Mouse (Mus musculus) liver, embryonic 15.5 days (tissue): ENCODE measurements around the gene Fam78a. TPM values are rescaled to one million over a fixed set of nuclear protein-coding genes. Genes with fewer than 3 reads are reported as not detected.

ENCODE experiments used
- ATAC-seq: fragments of 200-750 bp; cut with Nextera tagmentation; 2 replicates; pipeline ENCODE4 v1.8.0; 2017; ENCODE audit warnings: moderate number of reproducible peaks, mild to moderate bottlenecking, moderate library complexity; ENCODE audit not compliant: insufficient read depth
- H3K27ac ChIP-seq: fragments of 300-500 bp; sonication (generic); replicated peaks from 2 replicates; pipeline ENCODE4 v1.5.1; 2015; ENCODE audit warnings: mild to moderate bottlenecking, inconsistent platforms
- H3K27me3 ChIP-seq: fragments of 300-500 bp; sonication (generic); 2 replicates; pipeline ENCODE4 v1.6.1; 2015; ENCODE audit warnings: mild to moderate bottlenecking, inconsistent platforms
- H3K36me3 ChIP-seq: fragments of 300-500 bp; sonication (generic); replicated peaks from 2 replicates; pipeline ENCODE4 v1.6.1; 2015; ENCODE audit warnings: moderate library complexity, mild to moderate bottlenecking, inconsistent platforms
- H3K4me1 ChIP-seq: fragments of 300-500 bp; sonication (generic); replicated peaks from 2 replicates; pipeline ENCODE4 v1.6.1; 2015; ENCODE audit warnings: inconsistent platforms
- H3K4me2 ChIP-seq: fragments of 300-500 bp; sonication (generic); 2 replicates; pipeline ENCODE4 v1.6.1; 2015; ENCODE audit warnings: moderate library complexity, mild to moderate bottlenecking, inconsistent platforms
- H3K4me3 ChIP-seq: fragments of 300-500 bp; sonication (generic); replicated peaks from 2 replicates; pipeline ENCODE4 v1.5.1; 2015; ENCODE audit warnings: mild to moderate bottlenecking, inconsistent platforms
- H3K9ac ChIP-seq: fragments of 300-500 bp; sonication (generic); 2 replicates; pipeline ENCODE4 v1.6.1; 2015; ENCODE audit warnings: moderate library complexity, mild to moderate bottlenecking, inconsistent platforms
- H3K9me3 ChIP-seq: fragments of 300-500 bp; sonication (generic); replicated peaks from 2 replicates; pipeline ENCODE4 v1.6.1; 2016; ENCODE audit warnings: inconsistent platforms
- WGBS: fragments of 180-500 bp; shearing (Covaris S2); methylation state at CpG from one replicate; pipeline ENCODE4 v1.1.7; 2015; ENCODE audit warnings: mixed read lengths; ENCODE audit not compliant: insufficient replicate concordance; 5-methylcytosine and 5-hydroxymethylcytosine counted together
- polyA plus RNA-seq: library from polyadenylated mRNA; unstranded; fragments of >200 nt; fragmentation: Nextera tagmentation; extraction: Ambion mirVana; gene quantifications from 2 replicates; pipeline ENCODE4 v1.2.1, GENCODE M21; 2015

The Fam78a gene
- polyA plus RNA-seq, 1 experiment from 2014 or later: 11.4 TPM

DNA sequence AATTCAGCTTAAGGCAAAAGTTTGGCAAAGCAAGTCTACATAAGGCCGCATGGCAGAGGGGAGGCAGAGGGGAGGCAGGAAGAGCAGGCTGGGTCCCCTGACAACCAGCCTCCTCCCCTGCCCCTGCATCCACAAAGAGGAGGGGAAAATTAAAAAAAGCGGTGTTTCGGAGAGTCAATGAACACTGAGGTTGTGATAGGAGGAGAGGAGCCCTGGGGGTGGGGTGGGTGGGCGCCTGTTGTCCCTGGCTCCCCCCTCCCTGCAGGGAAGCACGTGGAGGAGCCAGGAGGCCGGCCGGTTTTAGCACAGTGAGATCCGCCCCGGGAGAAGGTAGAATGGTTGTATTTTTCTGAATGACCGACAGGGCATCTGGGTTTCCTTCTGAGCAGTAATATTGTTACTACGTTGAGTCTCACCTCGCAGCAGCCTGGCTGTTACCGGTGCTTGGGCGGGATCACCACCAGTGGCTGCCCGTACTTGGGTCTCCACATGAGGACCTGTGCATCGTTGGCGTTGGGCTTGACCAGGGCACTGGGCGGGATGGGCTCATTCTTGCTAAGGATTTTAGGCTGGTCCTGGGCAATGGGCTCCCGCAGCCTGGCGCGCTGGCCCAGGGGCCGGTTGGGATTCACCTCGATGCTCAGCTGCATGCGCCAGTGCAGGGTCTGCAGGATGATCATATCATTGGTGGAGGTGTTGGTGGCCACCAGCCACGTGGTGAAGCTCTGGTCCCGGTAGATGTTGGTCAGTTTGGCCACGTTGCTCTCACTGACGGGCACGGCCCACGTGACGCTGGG lies 15.6 kb downstream of the Fam78a start:
- no peaks in the 10 kb centered on the region for H3K27me3 ChIP-seq
- no peak overlapping the region for H3K9ac ChIP-seq
- H3K4me2 ChIP-seq: no peak overlapping the region
- ATAC-seq: no peak
- no peak overlapping the region for H3K4me3 ChIP-seq
- 82% methylated on average over 31 of the region's 31 CpGs for WGBS
- H3K36me3 ChIP-seq: peaks cover 87% of the 10 kb centered on the region
- H3K9me3 ChIP-seq: no peaks in the 10 kb centered on the region
- peaks cover 29% of the 10 kb centered on the region for H3K4me1 ChIP-seq
- H3K27ac ChIP-seq: no peak overlapping the region

DNA sequence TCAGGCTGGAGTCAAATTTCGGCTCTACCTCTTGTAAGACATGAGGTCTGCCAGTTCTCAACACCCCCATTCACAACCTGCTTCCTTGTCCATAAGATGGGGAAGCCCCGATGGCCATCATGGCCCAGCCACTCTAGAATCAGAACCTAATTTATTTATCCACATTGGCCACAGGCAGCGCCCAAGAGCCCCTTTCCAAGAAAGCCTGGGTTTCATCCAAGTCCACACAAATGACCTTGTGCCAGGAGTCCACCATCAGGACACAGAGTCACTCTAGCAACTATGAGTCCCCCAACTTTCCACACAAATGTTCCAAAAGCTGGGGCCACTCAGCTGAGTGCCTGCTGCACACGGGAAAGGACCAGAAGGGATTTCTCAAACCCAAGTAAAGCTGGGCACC lies 18.7 kb downstream of the Fam78a start:
- H3K36me3 ChIP-seq: peaks cover 66% of the 10 kb centered on the region
- no peak overlapping the region for H3K4me3 ChIP-seq
- no peak for ATAC-seq
- no peaks in the 10 kb centered on the region for H3K27me3 ChIP-seq
- 83% methylated on average over 4 of the region's 4 CpGs for WGBS
- H3K9ac ChIP-seq: no peak overlapping the region
- no peak overlapping the region for H3K4me2 ChIP-seq
- H3K27ac ChIP-seq: no peak overlapping the region
- H3K9me3 ChIP-seq: no peaks in the 10 kb centered on the region
- peaks cover 52% of the 10 kb centered on the region for H3K4me1 ChIP-seq

DNA sequence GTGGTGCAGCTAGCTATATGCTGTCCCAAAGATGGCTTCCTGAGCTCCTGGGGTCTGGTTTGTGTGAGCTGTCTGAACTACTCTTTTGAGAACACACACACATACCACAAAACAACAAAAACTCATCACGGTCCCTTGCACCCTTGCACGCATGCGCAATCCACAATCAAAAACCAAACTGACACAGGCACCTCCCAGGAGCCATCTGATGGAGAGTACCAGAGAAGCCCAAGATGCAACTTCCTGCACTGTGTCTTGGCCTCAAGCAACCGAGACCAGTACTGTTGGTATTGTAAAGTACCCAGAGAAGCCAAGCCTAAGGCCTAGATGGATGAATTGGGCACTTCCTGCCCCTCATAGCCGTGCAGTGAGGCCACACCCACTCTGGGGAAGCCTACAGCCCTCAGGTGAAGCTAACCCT lies 19.3 kb downstream of the Fam78a start:
- H3K4me2 ChIP-seq: no peak overlapping the region
- H3K27ac ChIP-seq: no peak overlapping the region
- no peaks in the 10 kb centered on the region for H3K9me3 ChIP-seq
- H3K9ac ChIP-seq: no peak overlapping the region
- no peak for ATAC-seq
- peaks cover 58% of the 10 kb centered on the region for H3K4me1 ChIP-seq
- WGBS: 68% methylated on average over 5 of the region's 5 CpGs
- H3K4me3 ChIP-seq: no peak overlapping the region
- peaks cover 62% of the 10 kb centered on the region for H3K36me3 ChIP-seq
- H3K27me3 ChIP-seq: no peaks in the 10 kb centered on the region

DNA sequence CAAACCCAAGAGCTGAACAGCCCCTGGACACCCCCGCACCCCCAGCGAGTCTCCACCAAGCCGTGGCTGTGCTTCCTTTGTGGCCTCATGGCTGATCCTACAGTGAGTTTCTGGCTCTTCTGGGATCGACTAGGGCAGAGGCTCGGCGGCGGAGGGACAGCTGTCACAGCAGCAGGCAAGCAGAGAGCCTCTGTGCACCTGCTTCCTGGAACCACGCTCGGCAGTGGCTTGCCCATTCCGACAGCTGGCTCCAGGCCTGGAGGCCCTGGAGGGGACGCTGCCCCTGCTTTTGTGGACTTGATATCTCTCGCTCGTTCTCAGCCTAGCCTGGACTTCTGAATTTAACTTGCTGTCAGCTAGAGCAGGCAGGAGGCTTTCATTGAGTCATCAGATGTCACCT lies 19.7 kb downstream of the Fam78a start:
- H3K9ac ChIP-seq: no peak overlapping the region
- H3K4me2 ChIP-seq: no peak overlapping the region
- no peak for ATAC-seq
- H3K4me3 ChIP-seq: no peak overlapping the region
- H3K36me3 ChIP-seq: peaks cover 61% of the 10 kb centered on the region
- 0 out of 2 replicates have a peak overlapping the region, but pooled peaks have one; percentile 6 for H3K27ac ChIP-seq
- H3K4me1 ChIP-seq: peaks cover 61% of the 10 kb centered on the region
- H3K27me3 ChIP-seq: no peaks in the 10 kb centered on the region
- WGBS: 49% methylated on average over 13 of the region's 13 CpGs
- no peaks in the 10 kb centered on the region for H3K9me3 ChIP-seq

DNA sequence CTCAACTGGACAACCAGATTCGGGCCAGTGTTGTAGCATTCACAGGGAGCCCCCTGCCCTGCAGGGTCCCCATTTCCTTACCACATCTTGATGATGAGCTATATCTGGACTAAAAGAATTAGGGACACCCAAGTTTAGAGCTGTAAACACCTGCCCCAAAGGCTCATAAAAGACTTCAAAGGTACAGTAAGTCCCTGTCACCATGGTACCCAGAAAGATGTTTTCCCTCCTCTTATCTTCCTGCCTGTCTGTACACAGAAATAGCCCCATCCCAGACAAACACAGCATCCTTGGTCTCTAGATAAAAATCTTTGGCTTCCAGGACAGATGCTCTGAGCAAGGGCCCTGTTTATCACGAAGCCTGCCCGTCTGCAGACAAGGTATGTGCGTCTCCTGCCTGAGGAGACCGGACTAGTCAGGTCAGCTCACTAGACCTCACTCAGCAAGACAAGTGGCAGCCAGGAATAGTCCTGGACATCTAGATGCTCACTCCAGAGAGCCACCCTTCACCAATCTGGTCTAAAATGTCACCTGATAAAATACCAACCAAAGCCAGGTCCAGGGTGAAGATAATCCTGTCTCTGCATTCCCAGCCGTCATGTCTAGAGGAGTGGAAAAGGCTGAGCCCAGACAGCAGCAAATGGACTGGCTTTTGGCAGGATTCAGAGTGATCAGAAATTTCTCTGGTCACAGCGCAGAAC lies 21.1 kb downstream of the Fam78a start:
- no peak overlapping the region for H3K4me3 ChIP-seq
- H3K27ac ChIP-seq: peak overlapping the region; percentile 74
- H3K9me3 ChIP-seq: no peaks in the 10 kb centered on the region
- H3K4me1 ChIP-seq: peaks cover 69% of the 10 kb centered on the region
- ATAC-seq: no peak
- H3K27me3 ChIP-seq: no peaks in the 10 kb centered on the region
- WGBS: 52% methylated on average over 7 of the region's 7 CpGs
- no peak overlapping the region for H3K9ac ChIP-seq
- H3K36me3 ChIP-seq: peaks cover 48% of the 10 kb centered on the region
- H3K4me2 ChIP-seq: no peak overlapping the region

DNA sequence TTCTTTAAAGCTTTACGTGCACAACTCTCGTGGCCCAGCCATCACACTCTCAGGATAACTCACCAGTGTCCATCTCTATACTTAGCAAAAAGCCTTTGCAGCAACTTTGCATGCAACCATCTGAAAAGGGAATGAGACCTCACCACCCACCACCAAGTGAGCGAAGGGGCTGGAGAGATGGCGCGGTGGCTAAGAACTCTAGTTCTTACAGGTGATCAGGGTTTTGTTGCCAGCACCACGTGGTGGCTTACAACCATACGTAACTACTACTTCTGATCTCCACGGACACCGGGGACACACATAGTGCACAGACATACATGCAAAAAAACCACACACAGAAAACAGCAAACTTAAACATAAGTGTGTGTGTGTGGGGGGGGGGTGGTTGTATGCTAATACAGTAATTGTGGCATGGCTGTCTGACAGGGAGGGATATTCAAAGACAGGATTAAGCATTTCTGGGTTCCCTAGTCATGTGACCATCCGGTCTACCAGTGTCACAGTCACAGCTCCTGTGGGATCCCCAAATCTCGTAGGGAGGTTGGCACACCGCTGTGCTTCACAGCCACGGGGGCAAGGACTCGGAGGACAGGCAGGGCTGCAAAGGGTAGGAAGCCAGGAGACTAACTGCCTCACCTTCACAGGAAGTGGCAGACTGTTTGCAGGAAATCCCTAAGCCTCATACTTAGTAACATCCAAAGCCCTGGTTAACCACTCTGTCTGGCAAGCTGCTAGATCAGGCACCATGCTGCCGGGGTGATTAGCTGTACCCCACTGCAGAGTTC lies 21.8 kb downstream of the Fam78a start:
- Histone ChIP-seq H3K4me2 (peak overlapping the region; percentile 42; the same call in 1 of the 2 replicates), H3K27me3 (no peaks in the 10 kb centered on the region), H3K27ac (peak overlapping the region; percentile 74), H3K36me3 (peaks cover 40% of the 10 kb centered on the region), H3K9me3 (no peaks in the 10 kb centered on the region), H3K9ac (no peak overlapping the region), H3K4me3 (no peak overlapping the region), H3K4me1 (peaks cover 74% of the 10 kb centered on the region)
- no peak for ATAC-seq
- WGBS: 54% methylated on average over 15 of the region's 15 CpGs

DNA sequence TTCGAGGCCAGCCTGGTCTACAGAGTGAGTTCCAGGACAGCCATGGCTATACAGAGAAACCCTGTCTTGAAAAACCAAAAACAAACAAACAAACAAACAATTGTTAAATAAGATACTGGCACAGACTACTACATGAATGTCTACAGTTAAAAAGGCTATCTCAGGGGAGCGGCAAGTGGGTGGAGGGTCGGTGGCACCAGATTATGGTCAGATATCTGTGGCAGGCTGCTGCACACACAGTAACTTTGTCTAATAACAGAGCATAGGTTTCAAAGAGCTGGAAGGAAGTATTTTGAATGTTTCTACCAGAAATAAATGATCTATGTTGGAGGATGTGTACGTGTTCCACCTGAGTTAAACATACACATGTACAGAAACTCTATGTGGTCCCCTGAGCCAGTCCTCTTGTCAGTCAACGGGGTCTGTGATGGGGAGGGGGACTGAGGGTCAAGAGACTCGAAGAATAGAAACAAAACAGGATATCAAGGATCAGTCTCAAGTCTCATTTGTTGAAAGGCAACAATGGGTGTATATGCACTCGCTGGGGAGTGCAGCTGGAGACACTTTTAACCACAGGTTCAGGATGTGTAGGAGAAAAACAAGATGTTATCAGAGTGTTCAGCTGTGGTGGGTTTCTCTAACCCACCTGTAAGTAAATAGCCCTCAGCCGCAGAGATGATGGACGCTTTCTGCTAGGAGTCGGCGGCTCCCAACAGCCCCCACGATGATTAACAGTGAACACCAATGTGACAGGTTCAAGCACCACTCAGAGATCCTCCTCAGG lies 22.7 kb downstream of the Fam78a start:
- H3K4me2 ChIP-seq: peak overlapping the region; percentile 42
- no peaks in the 10 kb centered on the region for H3K9me3 ChIP-seq
- H3K27ac ChIP-seq: peak overlapping the region; percentile 74
- peak; percentile 81 for ATAC-seq
- H3K36me3 ChIP-seq: peaks cover 31% of the 10 kb centered on the region
- peaks cover 83% of the 10 kb centered on the region for H3K4me1 ChIP-seq
- 0 out of 2 replicates have a peak overlapping the region, but pooled peaks have one; percentile 21 for H3K9ac ChIP-seq
- no peaks in the 10 kb centered on the region for H3K27me3 ChIP-seq
- 24% methylated on average over 12 of the region's 12 CpGs for WGBS
- no peak overlapping the region for H3K4me3 ChIP-seq

DNA sequence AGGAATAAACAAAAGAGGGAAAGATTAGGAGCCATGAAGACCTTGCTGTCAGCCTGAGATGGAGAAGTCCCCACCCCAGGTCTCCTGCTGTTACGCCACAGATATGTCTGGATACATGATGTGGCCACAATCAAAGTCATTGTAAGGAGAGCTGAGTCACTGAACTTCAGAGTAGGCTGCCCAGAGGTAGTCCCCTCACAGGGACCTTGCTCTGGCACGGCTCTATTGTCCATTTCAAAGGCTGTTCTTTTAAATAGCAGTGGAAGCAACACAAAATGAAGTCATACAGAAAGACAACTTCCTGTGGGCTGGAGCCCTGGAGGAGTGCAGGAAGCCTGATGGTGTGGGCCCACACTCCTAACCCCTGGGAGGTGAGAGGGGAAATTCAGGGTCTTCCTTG lies 23.5 kb downstream of the Fam78a start:
- Histone ChIP-seq H3K4me1 (peaks cover 87% of the 10 kb centered on the region), H3K9ac (0 out of 2 replicates have a peak overlapping the region, but pooled peaks have one; percentile 21), H3K4me2 (peak overlapping the region; percentile 42), H3K27ac (peak overlapping the region; percentile 74), H3K36me3 (peaks cover 24% of the 10 kb centered on the region), H3K9me3 (no peaks in the 10 kb centered on the region), H3K4me3 (no peak overlapping the region), H3K27me3 (no peaks in the 10 kb centered on the region)
- peak; percentile 73 for ATAC-seq
- 10% methylated on average over 2 of the region's 2 CpGs for WGBS

DNA sequence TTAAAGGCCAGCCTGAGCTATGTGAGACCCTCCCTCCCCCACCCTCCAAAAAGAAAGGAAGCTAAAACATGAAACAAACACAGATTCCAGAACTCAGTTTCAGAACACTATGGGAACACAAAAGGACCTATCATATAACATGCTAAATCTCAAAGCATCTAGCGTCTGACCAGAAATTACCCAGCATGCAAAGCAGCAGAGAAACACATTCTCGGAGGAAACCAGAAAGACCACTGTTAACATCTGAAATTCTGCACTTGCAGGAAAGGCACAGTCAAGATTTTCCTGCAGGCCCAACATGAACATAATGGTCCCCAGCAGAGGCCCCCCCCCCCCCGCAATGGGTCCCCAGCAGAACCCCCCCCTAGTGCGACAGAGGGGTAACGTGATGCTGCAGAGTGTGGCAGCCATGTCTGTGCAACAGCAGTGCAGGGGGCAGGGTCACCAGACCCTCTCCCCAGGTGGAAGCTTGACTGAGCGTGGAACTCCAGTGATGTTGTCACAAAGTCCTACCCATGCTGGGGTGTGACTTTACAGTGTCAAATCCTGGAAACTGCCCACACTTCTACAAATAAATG lies 24.3 kb downstream of the Fam78a start:
- no peaks in the 10 kb centered on the region for H3K9me3 ChIP-seq
- H3K4me2 ChIP-seq: no peak overlapping the region
- peak overlapping the region; percentile 74 for H3K27ac ChIP-seq
- H3K4me3 ChIP-seq: no peak overlapping the region
- peaks cover 16% of the 10 kb centered on the region for H3K36me3 ChIP-seq
- no peaks in the 10 kb centered on the region for H3K27me3 ChIP-seq
- no peak for ATAC-seq
- 64% methylated on average over 6 of the region's 6 CpGs for WGBS
- H3K9ac ChIP-seq: no peak overlapping the region
- peaks cover 79% of the 10 kb centered on the region for H3K4me1 ChIP-seq

DNA sequence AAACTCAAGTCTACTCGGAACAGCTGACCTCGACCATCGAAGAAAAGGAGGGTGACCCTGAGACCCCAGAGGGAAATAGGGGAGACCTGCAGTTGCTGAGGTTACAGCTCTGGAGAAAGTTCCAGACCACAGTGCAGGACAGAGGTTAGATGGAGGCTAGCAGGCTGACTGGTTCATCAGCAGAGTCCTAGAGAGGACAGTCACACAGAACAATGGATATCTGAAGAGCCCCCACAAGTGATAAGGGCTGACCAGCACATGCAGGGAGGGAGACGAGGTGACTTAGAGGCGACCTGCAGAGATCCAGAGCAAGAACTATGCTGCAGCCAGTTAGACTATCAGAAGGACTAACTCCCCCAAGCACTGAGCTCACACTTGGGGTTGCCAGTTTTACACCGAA lies 25.0 kb downstream of the Fam78a start:
- Histone ChIP-seq H3K27ac (no peak overlapping the region), H3K4me2 (no peak overlapping the region), H3K9ac (no peak overlapping the region), H3K36me3 (peaks cover 9% of the 10 kb centered on the region), H3K27me3 (no peaks in the 10 kb centered on the region), H3K4me3 (no peak overlapping the region), H3K4me1 (peaks cover 75% of the 10 kb centered on the region), H3K9me3 (no peaks in the 10 kb centered on the region)
- no peak for ATAC-seq
- 59% methylated on average over 6 of the region's 6 CpGs for WGBS
